Mouse (Mus musculus): ENCODE data around the gene Gsta3.

GRCm38 (mm10) chr1:21246136-21246535 is 5.7 kb downstream of the Gsta3 start:
- TF ChIP-seq POLR2A (IDR thresholded peaks at IDR 0.05; ENCODE audit: control insufficient read depth, extremely low read depth, insufficient read depth, low read length, poor library complexity) (no peak), CTCF (IDR thresholded peaks at IDR 0.05; ENCODE audit: borderline replicate concordance, control insufficient read depth, extremely low read depth, insufficient read depth, low read length, poor library complexity) (no peak)

All from thymus, adult 2 months (tissue).